Mouse (Mus musculus): Measurements from ENCODE around the gene Stradb.
"Not testable (repeated sequence)": the region's sequence is repeated elsewhere in the genome, so short reads cannot be mapped to it uniquely, and the experiment has no call there.

The Stradb gene

GRCm38 (mm10) chr1:58973366-58974221 is at the start of gene Stradb, which contains the start of gene Trak2:
TSS of gene Stradb (plus strand) at chr1:58973522.
TSS of gene Trak2 (minus strand) at chr1:58973430.
- in situ Hi-C loops (cut with MboI, MseI): no loop called here

DNA sequence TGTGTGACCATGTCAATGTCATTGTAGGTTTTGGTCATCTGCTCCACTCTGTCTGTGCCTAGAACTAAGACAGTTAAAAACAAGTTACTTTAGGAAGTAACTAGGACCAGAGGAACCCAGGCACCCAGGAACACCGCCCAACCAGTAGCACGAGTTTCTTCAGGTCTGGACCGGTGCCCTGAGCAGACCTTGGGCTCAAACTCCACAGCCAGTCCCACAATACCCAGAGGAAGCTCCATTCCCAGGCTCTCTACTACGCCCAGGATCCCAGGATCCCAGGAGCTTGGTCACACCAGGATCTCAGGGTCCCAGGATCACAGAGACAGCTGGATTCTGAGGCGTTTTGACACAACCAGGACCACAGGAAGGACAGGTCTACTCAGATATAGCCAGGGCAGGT is 46.7 kb upstream of the Stradb start:
- in situ Hi-C loops (cut with MboI, MseI): no loop called here

- in situ Hi-C loops (cut with MboI, MseI): no loop called here
Observed at GRCm38 (mm10) chr1:58936746-58937605, 36.3 kb upstream of the Stradb start.

DNA sequence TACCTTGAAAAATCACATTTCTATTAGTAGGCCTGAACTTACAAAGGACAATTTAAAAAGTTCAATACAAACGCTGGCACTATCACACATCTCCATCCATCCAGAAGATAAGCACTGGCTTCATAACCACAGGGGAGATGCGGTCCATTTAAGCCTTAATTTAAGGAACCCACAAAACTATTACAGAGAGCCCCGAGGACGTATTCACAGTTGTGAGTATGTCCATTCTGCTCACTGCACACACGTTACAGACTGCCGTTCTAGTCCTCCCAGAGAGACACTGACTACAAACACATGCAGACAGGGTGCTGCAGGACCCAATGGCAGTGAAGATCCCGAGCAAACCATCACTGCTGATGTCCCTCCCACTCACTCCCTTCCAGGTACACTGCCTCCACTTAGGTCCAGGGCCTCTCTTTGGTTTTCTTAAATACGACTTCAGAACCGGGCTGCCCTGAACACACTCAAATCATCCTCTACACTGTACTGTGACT is 35.7 kb upstream of the Stradb start:
- in situ Hi-C loops (cut with MboI, MseI): no loop called here

GRCm38 (mm10) chr1:58945523-58945922 is 27.8 kb upstream of the Stradb start:
- in situ Hi-C loops (cut with MboI, MseI): no loop called here

DNA sequence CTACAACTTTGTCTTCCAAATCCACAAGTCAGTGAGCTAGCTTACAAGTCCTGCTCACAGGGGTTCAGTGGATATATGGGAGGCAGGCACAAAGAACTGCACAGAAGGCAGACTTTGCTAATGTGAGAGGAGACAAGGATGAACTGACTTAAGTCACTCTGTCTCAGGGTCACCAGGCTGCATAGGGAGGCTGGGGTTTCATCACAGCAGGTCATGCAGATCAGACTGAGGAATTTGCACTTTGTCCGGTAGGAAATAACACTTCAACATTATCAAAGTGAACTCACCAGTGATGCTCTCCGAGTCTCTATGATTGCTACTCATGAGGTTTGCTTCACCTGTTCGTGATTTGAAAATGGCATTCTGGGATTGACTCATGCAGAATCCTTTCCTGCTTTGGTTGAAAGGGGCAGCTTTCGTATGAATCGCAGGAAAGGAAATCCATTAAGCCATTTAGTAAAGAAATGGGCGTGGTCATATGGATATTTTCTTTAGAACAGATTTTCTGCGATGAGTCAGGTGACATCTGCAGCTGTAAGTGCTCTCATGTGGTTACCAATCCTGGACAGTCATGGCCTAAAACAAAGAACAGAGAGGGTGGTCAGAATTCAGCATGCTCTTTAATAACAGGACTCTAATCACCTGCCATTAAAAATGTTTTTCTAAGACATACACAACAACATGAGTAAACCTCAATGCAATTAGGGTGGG is 27.2 kb upstream of the Stradb start:
- in situ Hi-C loops (cut with MboI, MseI): no loop called here

- in situ Hi-C loops (cut with MboI, MseI): no loop called here
Observed at GRCm38 (mm10) chr1:58946718-58947117, 26.6 kb upstream of the Stradb start.

DNA sequence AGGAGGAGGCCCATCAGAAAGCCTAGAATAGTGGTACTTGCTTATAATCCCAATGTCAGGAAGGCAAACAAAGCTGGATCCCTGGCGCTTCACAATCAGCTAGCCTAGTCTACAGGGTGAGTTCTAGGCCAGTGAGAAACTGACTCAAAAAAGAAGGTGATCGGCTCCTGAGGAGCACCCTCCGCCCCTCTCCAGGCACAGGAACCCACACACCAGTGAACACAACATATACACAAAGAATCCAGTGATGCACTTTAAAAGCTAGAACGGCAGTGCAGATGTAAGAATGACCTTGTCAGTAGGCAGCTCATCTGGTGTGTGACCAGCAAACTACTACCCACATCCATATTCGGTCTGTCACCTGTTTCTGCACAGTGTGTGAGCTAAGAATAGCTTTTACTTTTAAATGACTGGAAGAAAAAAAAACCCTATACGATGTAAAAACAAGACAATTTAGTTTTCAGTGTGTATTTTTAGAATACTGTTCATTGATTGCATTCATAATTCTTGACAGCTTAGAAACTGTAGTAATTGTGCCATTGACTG is 23.7 kb upstream of the Stradb start:
- in situ Hi-C loops (cut with MboI, MseI): no loop called here

GRCm38 (mm10) chr1:58950899-58951648 is 22.2 kb upstream of the Stradb start:
- in situ Hi-C loops (cut with MboI, MseI): no loop called here

DNA sequence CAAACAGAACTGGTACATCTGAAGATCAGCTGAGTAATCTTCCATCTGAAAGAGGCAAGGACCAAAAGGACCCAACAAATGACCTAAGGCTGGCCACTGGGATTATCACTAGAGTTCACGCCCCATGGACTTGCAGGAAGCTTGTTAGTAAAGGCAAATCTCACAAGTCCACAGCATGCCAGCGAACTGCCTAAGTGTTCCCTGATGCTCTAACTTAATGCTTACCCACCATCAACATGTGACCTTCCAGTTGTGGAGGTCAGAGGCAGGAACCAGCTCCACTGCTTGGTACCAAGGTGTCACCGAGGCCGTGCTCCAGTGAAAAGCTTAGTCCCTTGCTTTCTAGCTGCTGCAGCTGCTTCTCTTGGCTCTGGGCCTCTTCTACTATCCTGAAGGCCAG is 21.5 kb upstream of the Stradb start:
- in situ Hi-C loops (cut with MboI, MseI): no loop called here

GRCm38 (mm10) chr1:58952526-58952925 is 20.8 kb upstream of the Stradb start:
- in situ Hi-C loops (cut with MboI, MseI): no loop called here

DNA sequence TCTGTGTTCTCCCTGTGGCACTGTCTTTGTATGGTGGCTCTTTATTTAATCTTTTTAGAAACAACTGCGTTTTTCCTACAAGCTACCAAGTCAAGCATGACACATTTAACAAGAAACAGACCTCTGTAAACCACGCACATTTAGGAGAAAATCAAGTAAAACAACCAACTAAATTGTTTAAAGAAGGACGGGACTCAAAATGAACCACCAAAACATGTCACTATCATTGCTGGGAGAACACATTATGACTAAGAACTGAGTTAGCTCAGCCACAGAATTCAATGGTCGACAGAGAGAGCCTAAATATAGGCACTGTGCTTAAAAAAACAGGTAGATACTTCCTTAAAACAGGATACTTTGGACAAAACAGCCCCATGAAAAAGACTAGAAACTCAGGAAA is 20.3 kb upstream of the Stradb start:
- in situ Hi-C loops (cut with MboI, MseI): no loop called here

DNA sequence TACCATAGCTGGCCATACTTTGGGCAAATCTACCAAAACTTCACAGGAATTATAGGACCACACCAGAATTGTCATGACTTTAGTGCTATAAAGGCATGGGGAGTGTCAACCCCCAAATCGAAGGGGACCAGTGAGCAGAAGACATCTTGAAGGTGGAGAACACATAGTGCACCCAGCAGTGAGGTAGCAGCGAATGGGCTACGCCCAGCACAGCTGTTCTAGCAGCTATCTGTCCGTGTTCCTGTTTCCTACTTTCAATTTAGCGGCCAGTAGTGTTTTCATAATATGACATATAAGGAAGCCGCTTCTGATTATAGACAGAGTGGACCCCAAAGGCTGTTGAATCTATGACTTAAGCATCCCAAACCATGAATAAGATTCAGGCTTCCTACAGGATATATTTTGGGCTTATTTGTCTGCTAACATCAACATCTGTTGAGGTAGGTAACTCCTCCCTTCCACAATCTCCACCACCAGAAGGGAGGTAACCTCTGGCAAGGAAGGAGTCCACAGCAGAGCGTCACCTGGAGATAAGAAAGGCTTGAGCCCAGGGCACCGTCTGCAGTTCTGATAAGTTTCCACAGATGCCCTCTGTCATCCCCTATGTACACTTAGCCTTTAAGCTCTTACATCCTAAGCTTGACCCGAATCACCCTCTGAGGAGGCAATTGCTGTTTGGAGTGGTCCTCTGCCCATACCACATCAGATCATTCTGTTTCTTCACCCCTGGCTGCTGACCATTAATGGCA is 19.5 kb upstream of the Stradb start:
- in situ Hi-C loops (cut with MboI, MseI): no loop called here

DNA sequence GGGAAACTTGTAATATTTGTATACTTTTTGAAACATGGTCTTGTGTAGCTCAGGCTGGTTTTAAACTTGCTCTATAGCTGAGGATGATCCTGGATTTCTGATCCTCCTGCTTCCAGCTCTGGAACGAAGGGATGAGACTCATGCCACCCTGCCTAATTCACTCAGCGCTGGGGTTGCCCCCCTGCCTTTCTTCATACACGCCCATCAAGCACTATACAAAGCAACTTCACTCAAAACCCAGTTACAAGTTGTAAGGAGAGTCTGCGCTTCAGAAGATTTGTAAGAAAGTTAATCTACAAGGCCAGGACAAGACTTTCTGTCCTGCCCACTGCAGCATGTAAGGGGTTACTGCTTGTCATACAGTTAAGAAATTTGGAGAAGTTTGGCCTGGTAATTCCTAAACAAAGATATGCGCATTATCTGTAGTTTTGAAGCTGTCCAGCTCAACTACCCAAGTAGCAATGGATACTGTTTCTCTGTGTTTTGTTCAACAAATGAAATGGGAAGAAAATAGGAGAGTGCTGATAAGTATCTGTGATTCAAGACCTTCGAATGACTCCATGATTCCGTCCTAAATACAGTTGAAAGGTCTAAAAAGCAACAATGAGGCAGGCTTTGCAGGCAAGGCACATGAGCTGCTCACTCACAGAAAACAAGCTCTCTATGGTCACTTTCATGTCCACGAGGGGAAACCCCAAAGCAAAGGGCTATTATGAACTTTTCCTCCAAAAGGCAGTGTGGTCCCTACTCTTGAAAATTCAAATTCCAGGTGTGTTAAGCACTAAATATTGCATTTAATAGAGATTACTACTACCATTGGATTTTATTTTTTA is 18.5 kb upstream of the Stradb start:
- in situ Hi-C loops (cut with MboI, MseI): no loop called here

DNA sequence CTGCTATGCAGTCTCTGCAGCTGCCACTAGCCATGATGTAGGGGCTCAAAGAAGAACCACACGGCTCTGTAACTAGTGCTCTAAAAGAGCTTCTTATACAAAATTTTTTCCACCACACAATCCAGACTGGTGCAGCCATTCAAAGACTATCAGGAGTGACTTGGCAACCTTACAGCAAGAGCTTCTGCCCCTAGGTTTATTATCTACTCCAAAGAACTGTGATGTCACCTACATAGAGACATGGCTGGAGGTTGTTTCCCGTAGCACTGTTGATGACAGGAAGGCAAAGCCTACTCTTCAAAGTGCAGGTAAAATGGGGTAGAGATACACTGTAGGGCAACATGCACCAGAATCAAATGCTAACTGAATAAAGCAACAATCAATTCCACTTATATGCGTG is 17.6 kb upstream of the Stradb start:
- in situ Hi-C loops (cut with MboI, MseI): no loop called here

DNA sequence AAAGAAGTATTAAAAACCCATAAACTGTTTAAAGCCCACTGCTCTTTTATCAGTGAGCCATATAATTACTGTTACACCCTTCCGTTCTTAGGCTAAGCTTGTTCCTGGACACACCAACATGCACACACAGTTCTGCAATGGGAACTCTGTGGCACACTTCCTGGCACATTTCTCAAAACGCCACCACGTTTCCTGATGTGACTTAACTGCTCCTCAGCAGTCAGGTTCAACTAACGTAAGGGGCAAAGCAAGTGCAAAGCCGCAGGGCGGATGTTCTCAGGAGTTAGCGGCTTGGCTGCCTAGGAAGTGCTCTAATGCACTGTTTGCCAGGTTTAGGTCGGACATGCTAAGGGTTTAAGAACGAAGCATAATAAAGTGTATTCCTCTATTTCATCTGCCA is 17.1 kb upstream of the Stradb start:
- in situ Hi-C loops (cut with MboI, MseI): no loop called here

- in situ Hi-C loops (cut with MboI, MseI): no loop called here
Observed at GRCm38 (mm10) chr1:58957931-58958330, 15.4 kb upstream of the Stradb start.

GRCm38 (mm10) chr1:58958789-58959526 is 14.4 kb upstream of the Stradb start:
- in situ Hi-C loops (cut with MboI, MseI): not testable (repeated sequence)

Measured in T-helper 1 cell (primary cell).